Mouse (Mus musculus) fat pad, adult 2 months (tissue): ENCODE results near the gene Ikbkg.
"Not testable (repeated sequence)": the region's sequence is repeated elsewhere in the genome, so short reads cannot be mapped to it uniquely, and the experiment has no call there.

Experiments used
- DNase-seq: peaks from one replicate; pipeline ENCODE4 v3.0.0-alpha.2; 2011; ENCODE audit warnings: low read depth, low spot score; ENCODE audit errors: extremely low read depth

The Ikbkg gene

GRCm38 (mm10) chrX:74392535-74393443, at the start of gene Ikbkg, which contains the start of gene Fam3a:
Ikbkg (plus strand) TSS chrX:74393290.
Fam3a (minus strand) TSS chrX:74393272.
- peak; percentile 18 for DNase-seq

GRCm38 (mm10) chrX:74352645-74353466, 40.2 kb upstream of the Ikbkg start:
- DNase-seq = no peak

- no peak for DNase-seq
Measured at GRCm38 (mm10) chrX:74353467-74353770, 39.7 kb upstream of the Ikbkg start, which contains the start of gene Lage3. Lage3 (minus strand) TSS chrX:74353618.

DNA sequence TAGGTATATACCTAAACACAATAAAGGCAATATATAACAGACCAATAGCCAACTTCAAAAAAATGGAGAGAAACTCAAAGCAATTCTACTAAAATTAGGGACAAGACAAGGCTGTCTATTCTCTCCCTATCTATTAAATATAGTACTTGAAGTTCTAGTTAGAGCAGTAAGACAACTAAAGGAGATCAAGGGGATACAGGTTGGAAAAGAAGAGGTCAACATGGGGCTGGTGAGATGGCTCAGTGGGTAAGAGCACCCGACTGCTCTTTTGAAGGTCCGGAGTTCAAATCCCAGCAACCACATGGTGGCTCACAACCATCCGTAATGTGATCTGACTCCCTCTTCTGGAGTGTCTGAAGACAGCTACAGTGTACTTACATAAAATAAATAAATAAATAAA, 36.0 kb upstream of the Ikbkg start:
- not testable (repeated sequence) for DNase-seq

DNA sequence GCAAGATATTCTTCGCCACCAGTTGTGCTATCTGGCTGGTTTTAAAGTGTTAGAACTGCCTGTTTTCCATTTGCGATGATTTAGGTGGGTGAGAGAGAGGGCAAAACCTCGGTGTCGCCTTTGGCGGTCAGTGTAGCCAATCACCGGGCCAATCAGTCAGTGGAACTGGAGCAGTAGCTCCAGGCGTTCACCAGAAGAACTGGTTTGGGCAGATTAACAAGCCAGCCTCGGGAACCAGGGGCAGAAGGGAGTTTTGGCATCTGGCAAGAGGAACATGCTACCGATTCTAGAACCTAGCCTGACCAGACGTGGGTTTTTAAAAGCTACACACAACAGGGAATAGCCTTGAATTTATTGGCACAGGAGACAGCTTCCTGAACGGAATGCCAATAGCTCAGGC, 33.9 kb upstream of the Ikbkg start:
- peak; percentile 36 for DNase-seq

DNA sequence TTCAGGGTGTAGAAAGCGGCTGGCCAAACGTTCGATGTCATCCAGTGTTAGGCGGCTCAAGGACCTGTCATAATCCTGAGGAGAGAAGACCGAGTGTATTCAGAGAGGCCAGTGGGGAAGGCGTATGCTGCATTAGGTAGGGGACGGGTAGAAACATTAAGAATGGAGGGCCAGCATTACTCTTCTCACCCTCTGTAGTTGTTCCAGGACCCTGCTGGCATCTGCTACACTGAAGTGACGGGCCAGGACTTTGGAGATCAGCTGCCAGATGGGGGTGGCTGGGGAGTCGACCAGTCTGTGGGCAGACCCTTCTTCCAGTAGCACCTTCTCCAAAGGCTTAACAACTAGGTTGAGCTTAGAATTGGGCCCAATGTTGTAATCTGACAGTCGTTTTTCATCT, 25.6 kb upstream of the Ikbkg start:
- no peak for DNase-seq

DNA sequence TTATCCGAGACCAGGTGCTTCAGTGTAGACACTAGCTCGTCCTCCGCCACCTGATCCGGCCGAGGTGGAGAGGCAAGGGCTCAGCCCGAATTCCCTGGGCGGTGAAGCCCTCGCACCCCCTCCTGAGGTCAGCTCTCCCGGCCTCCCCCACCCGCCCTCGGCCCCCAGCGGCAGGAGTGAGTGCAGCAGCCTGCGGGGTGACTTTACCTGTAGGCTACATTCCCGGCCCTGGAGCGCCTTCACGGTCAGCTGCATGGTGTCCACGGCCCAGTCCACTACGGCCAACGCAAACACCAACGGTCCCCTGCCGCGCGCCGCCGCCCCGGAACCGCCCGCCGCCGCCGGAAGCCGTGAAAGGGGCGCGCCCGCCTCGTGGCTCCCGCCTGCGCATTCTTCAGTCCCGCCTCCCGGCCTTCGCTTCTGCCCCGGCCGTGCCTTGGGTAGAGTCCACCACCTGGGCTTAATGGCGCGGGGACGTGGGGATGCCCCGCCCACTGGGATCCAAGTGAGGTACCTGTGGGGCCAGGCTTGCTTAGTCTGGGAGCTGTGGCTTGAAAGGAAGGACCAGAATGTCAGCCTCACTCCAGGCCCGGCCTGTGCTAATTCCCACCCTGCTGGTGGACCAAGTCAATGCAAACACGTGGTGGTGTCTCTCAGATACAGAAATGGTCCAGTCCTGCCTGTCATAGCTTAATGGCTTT, 24.7 kb upstream of the Ikbkg start:
- no peak for DNase-seq

DNA sequence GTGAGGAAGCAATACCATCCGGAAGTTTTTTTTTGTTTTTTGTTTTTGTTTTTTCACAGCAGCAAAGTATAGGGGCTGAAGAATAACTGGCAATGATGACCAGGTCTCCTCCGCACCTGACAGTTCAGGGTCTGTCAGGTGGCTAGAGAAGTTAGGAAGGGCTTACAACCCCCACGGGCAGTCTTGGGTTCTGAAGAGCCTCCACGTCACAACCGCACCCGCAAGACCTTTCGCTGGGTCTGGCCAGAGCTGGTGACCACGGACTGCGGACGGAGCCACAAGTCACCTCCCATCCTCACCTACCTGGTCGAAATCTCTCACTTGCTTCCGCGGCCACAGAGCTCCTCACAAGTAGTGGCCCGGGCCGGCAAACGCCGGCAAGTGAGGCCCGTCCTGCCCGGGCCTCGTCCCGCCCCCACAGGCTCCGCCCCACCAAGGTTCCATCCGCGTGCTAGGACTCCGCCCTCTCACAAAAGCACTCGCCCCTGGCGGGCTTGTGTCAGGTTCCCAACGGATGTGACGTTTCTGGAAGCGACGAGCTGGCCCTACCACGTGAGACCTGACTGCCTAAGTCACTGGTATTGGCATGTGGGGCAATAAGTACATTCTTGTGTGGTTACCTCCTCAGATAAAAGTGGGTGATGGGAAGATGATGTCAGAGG, 20.1 kb upstream of the Ikbkg start, which contains the start of the genes Ubl4a and Slc10a3:
Gene Ubl4a (minus strand): TSS at position 331 of the 662 bp plus-strand sequence.
Gene Slc10a3 (minus strand): TSS at position 462 of the 662 bp plus-strand sequence.
- DNase-seq = peak; percentile 26

DNA sequence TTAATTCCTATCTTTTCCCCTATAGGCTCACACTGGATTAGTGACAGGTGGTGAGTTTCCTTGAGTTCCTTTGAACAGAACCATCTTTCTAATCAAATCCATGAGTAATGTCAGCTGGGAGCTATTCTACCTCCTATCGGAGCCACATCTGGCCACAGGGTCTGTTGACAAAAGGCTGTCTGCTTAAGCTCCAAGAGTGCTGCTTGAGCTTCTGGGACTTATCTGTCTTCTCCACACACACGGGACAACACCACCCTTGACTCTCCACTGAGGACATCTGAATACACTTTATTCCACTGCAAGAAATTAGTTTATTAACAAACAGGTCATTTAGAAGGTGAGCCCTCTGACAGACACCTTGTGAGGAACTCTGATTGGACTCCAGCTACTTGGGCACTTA, 8.6 kb upstream of the Ikbkg start:
- DNase-seq = no peak

DNA sequence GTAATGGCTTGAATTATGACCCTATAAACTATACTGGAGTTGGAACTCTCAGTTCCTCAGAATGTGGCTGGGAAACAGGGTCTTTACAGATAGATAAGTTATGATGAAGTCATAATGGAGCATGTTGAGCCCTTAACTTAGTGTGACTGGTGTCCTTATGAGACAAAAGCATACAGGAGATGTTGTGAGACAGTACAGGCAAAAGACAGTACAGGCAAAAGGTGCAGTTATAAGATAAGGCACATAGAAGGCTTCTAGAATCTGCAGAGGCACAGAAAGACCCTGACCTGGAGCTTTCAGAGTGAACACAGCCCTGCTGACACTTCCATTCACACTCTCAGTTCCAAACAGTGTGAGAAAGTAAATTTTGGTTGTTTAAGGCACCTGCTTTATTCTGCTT, 4.9 kb upstream of the Ikbkg start:
- DNase-seq = no peak

DNA sequence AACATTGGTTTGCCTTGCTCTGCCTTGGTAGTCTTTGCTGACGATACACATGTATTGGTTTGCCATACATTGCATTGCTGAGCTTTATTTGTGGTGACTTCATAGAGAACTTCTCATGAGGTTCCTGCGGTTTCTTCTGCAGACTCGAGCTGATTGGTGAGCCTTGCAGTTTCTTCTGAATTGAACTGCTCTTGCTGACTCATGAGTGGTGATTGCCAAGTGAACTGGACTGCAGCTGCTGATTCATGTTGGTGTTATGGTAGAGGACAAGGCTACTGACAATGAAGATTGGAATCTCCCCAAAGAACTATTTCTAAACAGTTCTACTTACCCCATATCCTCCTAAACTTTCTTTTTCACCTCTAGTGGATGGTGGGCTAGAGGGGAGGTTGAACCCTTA, 7.0 kb downstream of the Ikbkg start:
- DNase-seq = no peak

- DNase-seq = no peak
Measured at GRCm38 (mm10) chrX:74408340-74408739, 15.2 kb downstream of the Ikbkg start.

- DNase-seq = no peak
Measured at GRCm38 (mm10) chrX:74413377-74413776, 20.3 kb downstream of the Ikbkg start.

GRCm38 (mm10) chrX:74424443-74424842, 31.4 kb downstream of the Ikbkg start:
- peak; percentile 71 for DNase-seq

DNA sequence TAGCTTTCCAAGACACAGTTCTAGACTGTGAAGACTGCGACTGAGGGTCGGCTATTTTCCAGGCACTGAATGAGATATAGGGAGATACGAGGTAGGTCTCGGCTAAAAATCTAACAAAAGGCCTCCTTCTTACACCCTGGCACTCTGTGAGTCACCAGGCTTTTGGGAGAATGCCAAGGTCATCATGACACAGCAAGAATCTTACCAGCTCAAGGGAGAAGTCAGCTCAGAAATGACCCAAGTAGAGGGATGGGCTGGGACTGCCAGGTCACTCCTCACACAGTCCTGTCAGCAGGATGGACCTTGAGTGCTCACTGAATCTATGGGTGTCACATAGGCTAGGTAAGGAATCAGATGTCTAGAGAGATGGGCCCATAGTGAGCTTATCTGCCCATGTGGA, 32.1 kb downstream of the Ikbkg start:
- no peak for DNase-seq

DNA sequence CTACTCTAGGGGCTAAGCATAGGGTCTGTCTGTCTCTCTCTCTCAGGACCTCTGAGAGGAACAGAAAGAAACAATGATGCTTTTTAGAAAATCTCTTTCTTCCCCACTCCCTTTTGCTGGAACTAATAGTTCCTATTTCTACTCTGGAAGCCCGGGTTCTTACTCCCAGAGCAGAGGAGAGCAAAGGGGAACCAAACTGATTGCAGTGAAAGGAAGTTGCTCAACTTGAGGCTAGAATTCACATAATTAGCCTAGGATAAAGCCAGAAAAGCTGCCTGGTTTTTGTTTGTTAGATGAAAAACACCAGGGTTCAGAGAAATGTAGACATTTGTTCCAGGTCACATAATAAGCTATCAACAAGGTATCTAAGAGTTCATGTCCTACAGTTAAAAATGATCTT, 33.2 kb downstream of the Ikbkg start:
- DNase-seq = no peak

DNA sequence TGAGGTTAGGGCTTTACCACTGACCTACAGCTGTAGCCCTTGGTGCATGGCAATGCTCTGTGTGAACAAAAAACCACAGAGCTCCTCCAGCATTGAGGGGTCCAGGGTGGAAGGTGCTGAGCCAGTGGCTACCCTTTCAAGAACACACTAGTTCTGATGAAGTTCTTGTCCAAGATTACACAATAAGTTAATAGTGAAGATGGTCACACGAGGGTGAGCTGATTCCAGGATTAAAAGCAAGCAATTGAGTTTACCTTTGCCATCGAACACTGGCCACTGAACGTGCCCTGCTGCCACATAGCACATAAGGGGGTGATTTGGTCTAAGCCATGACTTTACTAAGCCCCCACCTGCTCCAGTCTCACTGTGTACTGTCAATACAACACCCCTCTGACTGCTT, 34.0 kb downstream of the Ikbkg start:
- DNase-seq = no peak

GRCm38 (mm10) chrX:74428146-74428825, 35.2 kb downstream of the Ikbkg start:
- DNase-seq = no peak

DNA sequence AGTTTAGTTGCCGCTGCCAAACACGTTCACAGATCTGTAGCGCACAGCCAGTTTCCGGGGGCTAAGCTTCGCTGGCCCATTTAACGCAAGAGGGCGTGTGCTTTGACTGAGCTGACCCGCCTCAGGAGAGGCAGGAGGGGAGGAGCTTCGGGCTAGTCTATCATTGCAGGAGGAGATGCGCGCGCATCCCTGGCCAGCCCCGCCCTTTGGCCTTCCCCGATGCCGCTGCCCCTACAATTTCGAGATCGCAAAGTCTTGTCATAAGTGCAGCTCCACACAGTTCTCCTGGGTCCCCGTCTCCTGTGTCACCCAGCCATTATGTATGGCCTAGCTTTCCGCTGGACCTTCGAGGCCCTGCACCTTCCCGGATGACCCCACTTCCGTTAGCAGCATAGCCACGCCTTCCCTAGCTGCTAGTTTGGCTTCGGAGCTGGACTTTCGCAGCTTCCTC, 35.8 kb downstream of the Ikbkg start, which contains the start of gene G6pdx:
Gene G6pdx (minus strand): TSS at position 369 of the 451 bp plus-strand sequence.
- no peak for DNase-seq

DNA sequence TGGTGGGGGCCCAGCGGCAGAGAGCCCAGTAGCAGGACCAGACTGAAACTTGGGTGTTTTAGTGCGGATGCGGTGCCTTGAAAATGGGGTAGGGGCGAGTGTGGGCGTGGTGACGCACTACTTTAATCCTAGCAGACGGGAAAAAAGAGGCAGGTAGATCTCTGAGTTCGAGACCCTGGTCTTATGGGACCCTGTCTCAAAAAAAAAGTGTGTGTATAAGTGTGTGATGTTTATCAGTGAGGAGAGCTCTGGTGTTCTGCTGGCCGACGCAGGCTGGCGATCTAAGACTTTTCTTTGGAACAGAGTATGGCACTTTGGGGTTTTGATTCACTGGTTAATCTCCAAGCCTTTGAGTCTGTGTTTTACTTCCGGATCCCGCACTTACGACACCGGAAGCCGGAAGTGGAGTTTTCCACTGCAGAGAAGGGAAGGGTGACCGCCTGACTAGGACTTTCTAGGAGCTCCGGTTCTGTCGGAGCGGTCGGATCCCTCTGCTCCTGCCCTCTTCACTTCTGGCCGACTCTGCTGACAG, 36.3 kb downstream of the Ikbkg start:
- DNase-seq = no peak
